Mouse (Mus musculus) skeletal muscle tissue, postnatal 0 days (tissue): ENCODE data around the gene Gng12. TPM values are rescaled to one million over a fixed set of nuclear protein-coding genes. Genes with fewer than 3 reads are reported as not detected.

ENCODE experiments used
- polyA plus RNA-seq: library from polyadenylated mRNA; unstranded; fragments of >200 nt; fragmentation: Nextera tagmentation; extraction: Ambion mirVana; gene quantifications from 2 replicates; pipeline ENCODE4 v1.2.1, GENCODE M21; 2015

The Gng12 gene
- 41.4 and 55.3 TPM in 2 replicates for polyA plus RNA-seq

DNA sequence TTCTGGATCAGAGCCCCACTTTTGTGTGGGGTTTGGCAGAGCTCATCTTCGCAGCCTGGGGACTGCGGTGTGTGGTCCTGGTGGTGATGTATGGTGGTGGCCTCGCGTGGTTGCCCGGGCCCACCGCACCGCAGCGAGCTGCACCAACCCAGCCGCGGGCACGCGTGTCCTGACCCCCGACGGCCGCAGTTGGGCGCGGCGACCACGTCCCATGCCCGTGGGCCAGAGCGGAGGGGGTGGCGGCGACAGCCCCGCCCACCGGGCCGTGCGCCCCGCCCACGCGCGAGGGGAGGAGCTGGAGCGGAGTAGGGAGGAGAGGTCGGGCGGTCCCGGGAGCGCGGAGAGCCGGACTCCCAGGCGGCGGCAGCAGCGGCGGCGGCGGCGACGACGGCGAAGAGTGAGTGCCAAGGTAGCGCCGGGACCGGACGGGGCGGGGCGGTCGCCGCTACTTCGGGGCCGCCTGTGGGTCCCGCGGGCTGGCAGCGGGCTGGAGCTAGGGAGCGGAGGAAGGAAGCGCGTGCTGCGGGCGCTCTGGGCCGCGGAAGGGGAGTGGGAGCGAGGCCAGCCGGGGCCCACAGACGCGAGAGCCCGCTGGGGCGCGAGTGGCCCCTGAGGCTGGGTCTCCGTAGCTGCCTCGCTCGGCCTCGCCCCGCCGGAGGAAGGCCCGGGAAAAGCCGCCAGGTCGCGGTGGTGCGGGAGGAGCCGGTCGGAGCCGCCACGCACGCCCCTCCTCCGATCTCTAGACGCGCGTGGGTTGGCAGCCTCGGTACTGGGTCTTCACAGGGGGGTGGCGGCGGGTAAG, at the start of gene Gng12:
Gene Gng12 (plus strand): TSS at position 279 of the 802 bp plus-strand sequence.

DNA sequence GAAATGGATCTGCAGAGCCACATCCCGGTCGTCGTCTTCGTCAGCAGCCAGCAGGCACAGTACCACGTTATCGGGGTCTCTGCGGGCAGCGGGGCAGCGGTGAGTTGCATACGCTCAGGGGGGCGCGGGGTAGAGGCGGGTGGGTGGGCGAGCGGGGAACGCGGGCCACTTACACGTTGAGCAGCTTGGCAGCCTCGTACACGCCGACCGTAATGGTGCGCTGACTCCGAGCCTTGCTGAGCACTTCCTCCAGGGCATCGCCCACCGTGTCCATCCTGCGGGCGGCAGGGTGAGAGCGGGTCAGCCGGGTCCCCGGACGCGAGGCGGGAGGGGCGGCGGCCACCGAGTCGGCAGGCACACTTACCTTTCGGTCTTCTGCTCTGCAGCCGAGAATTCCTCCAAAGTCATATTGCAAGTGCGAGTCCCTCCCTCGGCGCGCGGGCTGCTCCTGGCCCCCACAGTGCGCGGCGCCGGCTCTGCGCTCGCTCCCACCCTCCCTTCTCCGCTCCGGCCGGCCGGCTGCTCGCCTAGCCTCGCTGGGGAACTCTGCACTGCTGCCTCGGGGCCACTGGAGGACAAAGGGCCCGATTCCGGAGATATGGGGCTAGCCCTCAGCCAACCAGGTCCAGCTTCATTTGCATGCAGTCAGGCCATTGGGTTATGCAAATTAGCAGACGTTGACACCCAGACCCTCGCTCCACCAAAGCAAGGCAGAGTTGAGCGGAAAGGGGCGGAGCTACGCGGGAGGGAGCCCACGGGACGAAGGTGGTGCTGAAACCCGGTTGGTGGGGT, 140.8 kb downstream of the Gng12 start, which contains the start of gene Gadd45a:
Gene Gadd45a (minus strand): TSS at position 621 of the 792 bp plus-strand sequence.

Other genes with a start within 250 kb of the Gng12 start
- gene Vmn1r35, start 210.5 kb upstream of the Gng12 start, polyA plus RNA-seq: not detected in 2 replicates
- gene Vmn1r36, start 177.2 kb upstream of the Gng12 start, polyA plus RNA-seq: not detected in 2 replicates
- gene Vmn1r37, start 167.0 kb upstream of the Gng12 start, polyA plus RNA-seq: not detected in 2 replicates
- gene Vmn1r38, start 113.8 kb upstream of the Gng12 start, polyA plus RNA-seq: not detected in 2 replicates
- not detected in 2 replicates for gene Vmn1r39, start 85.8 kb upstream of the Gng12 start, polyA plus RNA-seq
- 33.9 and 35.8 TPM in 2 replicates for gene Gadd45a, start 141.1 kb downstream of the Gng12 start, polyA plus RNA-seq